Mouse (Mus musculus) liver, embryonic 13.5 days (tissue): ENCODE measurements around the gene Pdcl. TPM values are rescaled to one million over a fixed set of nuclear protein-coding genes. Genes with fewer than 3 reads are reported as not detected.

ENCODE experiments used
- ATAC-seq: fragments of 200-750 bp; cut with Nextera tagmentation; 2 replicates; pipeline ENCODE4 v1.8.0; 2017; ENCODE audit warnings: low read depth, mild to moderate bottlenecking, moderate number of reproducible peaks, moderate library complexity
- DNase-seq: peaks from one replicate; pipeline ENCODE4 v3.0.0; 2022
- H3K27ac ChIP-seq: fragments of 300-500 bp; sonication (generic); 2 replicates; pipeline ENCODE4 v1.5.1; 2015; ENCODE audit warnings: moderate library complexity, mild to moderate bottlenecking, inconsistent platforms
- H3K27me3 ChIP-seq: fragments of 300-500 bp; sonication (generic); 2 replicates; pipeline ENCODE4 v1.6.1; 2015; ENCODE audit warnings: mild to moderate bottlenecking, inconsistent platforms
- H3K36me3 ChIP-seq: fragments of 300-500 bp; sonication (generic); 2 replicates; pipeline ENCODE4 v1.6.1; 2015; ENCODE audit warnings: mild to moderate bottlenecking, inconsistent platforms
- H3K4me1 ChIP-seq: fragments of 300-500 bp; sonication (generic); replicated peaks from 2 replicates; pipeline ENCODE4 v1.6.1; 2015; ENCODE audit warnings: inconsistent platforms
- H3K4me2 ChIP-seq: fragments of 300-500 bp; sonication (generic); 2 replicates; pipeline ENCODE4 v1.6.1; 2015; ENCODE audit warnings: inconsistent platforms, mild to moderate bottlenecking, moderate library complexity
- H3K4me3 ChIP-seq: fragments of 300-500 bp; sonication (generic); replicated peaks from 2 replicates; pipeline ENCODE4 v1.5.1; 2015; ENCODE audit warnings: mild to moderate bottlenecking, inconsistent platforms
- H3K9ac ChIP-seq: fragments of 300-500 bp; sonication (generic); 2 replicates; pipeline ENCODE4 v1.6.1; 2015; ENCODE audit warnings: mild to moderate bottlenecking, inconsistent platforms
- H3K9me3 ChIP-seq: fragments of 300-500 bp; sonication (generic); replicated peaks from 2 replicates; pipeline ENCODE4 v1.6.1; 2016; ENCODE audit warnings: inconsistent platforms
- WGBS: fragments of 180-500 bp; shearing (Covaris S2); methylation state at CpG from one replicate; pipeline ENCODE4 v1.1.7; 2015; ENCODE audit not compliant: insufficient replicate concordance; 5-methylcytosine and 5-hydroxymethylcytosine counted together
- polyA plus RNA-seq: library from polyadenylated mRNA; unstranded; fragments of >200 nt; fragmentation: Nextera tagmentation; extraction: Ambion mirVana; gene quantifications from 2 replicates; pipeline ENCODE4 v1.2.1, GENCODE M21; 2015

Gene Pdcl
- 13.0 and 18.1 TPM in 2 replicates for polyA plus RNA-seq

DNA sequence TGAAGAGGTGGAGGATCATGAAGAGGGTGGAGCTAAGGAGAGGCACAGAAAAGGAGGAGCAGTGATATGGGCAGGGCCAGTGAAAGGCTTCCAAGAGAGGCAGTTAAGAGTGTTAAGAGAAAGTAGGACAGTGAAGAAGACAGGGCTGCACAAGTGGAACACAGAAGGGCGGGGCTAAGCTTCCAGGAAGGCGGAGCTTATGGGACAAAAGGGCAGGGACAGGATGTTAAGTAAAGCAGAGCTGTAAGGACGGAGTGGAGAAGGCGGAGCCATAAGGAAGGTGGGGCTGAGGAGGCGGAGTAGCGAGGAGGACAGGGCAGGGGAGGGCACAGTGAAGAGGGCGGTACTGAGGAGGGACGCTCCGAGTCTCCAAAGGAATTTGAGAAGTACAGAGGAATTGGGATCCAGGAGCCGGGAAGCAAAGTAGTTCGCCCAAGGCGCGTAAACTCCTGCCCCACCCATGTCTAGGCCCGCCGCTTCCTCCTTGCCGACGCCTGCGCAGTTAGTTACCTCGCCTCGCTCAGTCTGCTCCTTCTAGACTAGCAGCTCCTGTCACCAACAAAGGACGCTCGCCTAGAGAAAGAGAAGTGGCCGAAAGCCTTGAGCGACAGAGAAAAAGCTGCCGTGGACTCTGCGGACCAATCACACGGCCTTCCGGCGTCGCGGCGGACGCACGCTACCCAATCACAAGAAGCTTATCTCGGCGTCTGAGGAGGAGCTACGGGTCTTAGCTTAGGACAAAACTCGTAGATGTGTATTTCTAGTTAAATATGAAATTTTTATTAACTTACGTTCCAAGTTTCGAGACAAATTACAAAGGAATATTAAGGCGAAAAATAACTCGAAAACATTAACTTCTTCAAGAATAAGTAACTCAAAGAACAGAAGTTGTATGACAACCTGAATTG lies at the start of gene Pdcl:
TSS of gene Pdcl (minus strand) at position 700 of the 908 bp plus-strand sequence.
- ATAC-seq (peak; percentile 100), DNase-seq (peak; percentile 92)
- H3K9ac ChIP-seq, result peak within 1 kb of the TSS; percentile 81
- H3K9me3 ChIP-seq, result no peaks in the 10 kb centered on the region
- H3K4me1 ChIP-seq, result peaks cover 21% of the 10 kb centered on the region
- peak within 1 kb of the TSS; percentile 99 for H3K27ac ChIP-seq
- H3K27me3 ChIP-seq, result no peaks in the 10 kb centered on the region
- peak within 1 kb of the TSS; percentile 84 for H3K4me2 ChIP-seq
- under 1% methylated on average over 42 of the region's 42 CpGs for WGBS
- H3K36me3 ChIP-seq, result peaks cover 25% of the 10 kb centered on the region
- peak within 1 kb of the TSS; percentile 86 for H3K4me3 ChIP-seq

DNA sequence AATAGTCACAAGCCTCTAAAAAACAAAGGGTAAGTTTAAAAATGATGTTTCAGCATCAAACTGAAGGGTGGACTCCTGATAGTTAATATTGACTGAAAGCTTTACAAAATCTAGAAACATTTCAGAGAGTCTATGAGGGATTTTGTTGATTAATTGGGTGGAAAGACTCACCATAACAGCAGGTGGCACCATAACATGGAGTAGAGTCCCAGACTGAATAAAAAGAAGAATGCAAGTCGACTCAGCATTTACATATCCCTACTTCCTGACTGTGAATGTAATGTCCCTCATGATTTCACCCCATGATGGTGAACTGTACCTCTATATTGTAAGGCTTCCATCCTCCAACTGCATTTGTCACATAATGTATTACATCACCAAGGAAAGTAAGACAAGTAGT lies 36.4 kb upstream of the Pdcl start:
- Histone ChIP-seq H3K36me3 (peaks cover 35% of the 10 kb centered on the region), H3K27ac (no peak overlapping the region), H3K9ac (no peak overlapping the region), H3K27me3 (no peaks in the 10 kb centered on the region), H3K9me3 (no peaks in the 10 kb centered on the region), H3K4me3 (no peak overlapping the region), H3K4me2 (no peak overlapping the region), H3K4me1 (no peaks in the 10 kb centered on the region)
- ATAC-seq, result no peak
- DNase-seq, result no peak
- 66% methylated on average over 1 of the region's 1 CpGs for WGBS

DNA sequence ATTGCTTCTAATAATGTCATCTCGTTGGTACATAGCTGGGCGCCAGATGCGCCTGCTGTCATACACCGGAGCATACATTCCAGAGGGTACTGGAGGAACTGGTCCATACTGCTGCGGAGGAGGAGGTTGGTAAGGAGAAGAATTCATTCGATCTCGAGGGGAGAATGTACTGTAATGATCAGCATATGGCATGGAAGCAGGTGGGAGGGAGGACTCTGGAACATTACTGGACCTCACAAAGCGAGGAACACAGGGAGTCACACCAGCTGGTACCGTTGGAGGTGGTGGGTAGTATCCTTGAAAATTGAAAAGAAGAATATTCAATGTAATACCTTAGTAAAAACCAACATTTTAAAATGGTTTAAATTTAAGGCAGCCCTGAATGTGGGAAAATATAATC lies 23.8 kb upstream of the Pdcl start:
- ATAC-seq, result no peak
- WGBS, result 88% methylated on average over 9 of the region's 9 CpGs
- Histone ChIP-seq H3K27me3 (no peaks in the 10 kb centered on the region), H3K36me3 (peaks cover 42% of the 10 kb centered on the region), H3K4me1 (no peaks in the 10 kb centered on the region), H3K9ac (no peak overlapping the region), H3K4me2 (no peak overlapping the region), H3K27ac (no peak overlapping the region), H3K4me3 (no peak overlapping the region), H3K9me3 (no peaks in the 10 kb centered on the region)
- no peak for DNase-seq

DNA sequence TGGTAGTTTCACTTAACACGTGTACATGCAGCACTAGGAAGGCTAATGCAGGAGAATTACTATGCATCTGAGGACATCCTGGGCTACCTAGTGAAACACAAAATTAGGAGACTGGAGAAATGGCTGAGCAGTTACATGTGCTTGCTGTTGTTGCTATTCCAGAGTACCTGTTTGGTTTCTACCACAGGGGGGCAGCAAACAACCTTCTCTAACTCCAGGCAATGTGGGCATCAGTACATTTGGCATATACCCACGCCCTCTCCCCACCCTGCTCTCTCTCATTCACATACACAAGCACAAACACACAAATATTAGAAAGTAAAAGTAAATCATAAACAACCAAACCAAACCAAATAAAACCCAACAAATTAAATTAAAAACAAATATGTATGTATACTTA lies 21.1 kb upstream of the Pdcl start:
- 61% methylated on average over 2 of the region's 2 CpGs for WGBS
- H3K4me3 ChIP-seq, result no peak overlapping the region
- peaks cover 53% of the 10 kb centered on the region for H3K36me3 ChIP-seq
- H3K4me1 ChIP-seq, result 0 out of 2 replicates have a peak, but pooled peaks cover 5% of the 10 kb centered on the region
- H3K27me3 ChIP-seq, result no peaks in the 10 kb centered on the region
- H3K4me2 ChIP-seq, result no peak overlapping the region
- no peaks in the 10 kb centered on the region for H3K9me3 ChIP-seq
- H3K27ac ChIP-seq, result no peak overlapping the region
- ATAC-seq, result 0 out of 2 replicates have a peak, but pooled peaks have one; percentile 39
- no peak overlapping the region for H3K9ac ChIP-seq
- peak; percentile 32 for DNase-seq

DNA sequence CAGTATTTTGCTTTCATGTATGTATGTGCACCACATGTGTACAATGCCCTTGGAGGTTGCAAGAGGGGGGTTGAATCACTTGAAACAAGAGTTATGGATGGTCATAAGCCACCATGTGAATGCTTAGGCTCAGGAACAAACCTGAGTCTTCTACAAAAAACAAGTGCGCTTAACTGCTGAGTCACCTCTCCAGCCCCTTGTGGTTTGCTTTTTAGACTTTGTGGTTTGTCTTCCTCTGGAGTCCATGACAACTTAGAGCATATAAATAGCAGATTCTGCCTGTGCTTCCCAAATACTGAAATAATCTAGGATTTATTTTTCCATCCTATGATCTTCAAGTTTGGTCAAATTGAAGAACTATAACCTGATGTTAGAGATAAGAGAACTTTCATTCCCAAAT lies 16.9 kb upstream of the Pdcl start:
- H3K36me3 ChIP-seq, result peaks cover 33% of the 10 kb centered on the region
- 26% methylated on average over 1 of the region's 1 CpGs for WGBS
- ATAC-seq, result no peak

GRCm38 (mm10) chr2:37370651-37371050 lies 11.5 kb upstream of the Pdcl start:
- H3K27ac ChIP-seq, result no peak overlapping the region
- H3K4me2 ChIP-seq, result no peak overlapping the region
- no peaks in the 10 kb centered on the region for H3K9me3 ChIP-seq
- ATAC-seq, result no peak
- H3K36me3 ChIP-seq, result peaks cover 12% of the 10 kb centered on the region
- 89% methylated on average over 2 of the region's 2 CpGs for WGBS
- no peak overlapping the region for H3K4me3 ChIP-seq
- H3K9ac ChIP-seq, result no peak overlapping the region
- no peak for DNase-seq
- no peaks in the 10 kb centered on the region for H3K4me1 ChIP-seq
- H3K27me3 ChIP-seq, result no peaks in the 10 kb centered on the region

More for the DNA sequence above, 16.9 kb upstream of the Pdcl start:
- no peak overlapping the region for H3K27ac ChIP-seq
- H3K27me3 ChIP-seq, result no peaks in the 10 kb centered on the region
- no peak overlapping the region for H3K9ac ChIP-seq
- H3K9me3 ChIP-seq, result no peaks in the 10 kb centered on the region
- 0 out of 2 replicates have a peak, but pooled peaks cover 5% of the 10 kb centered on the region for H3K4me1 ChIP-seq
- H3K4me3 ChIP-seq, result no peak overlapping the region
- no peak overlapping the region for H3K4me2 ChIP-seq
- peak; percentile 21 for DNase-seq

DNA sequence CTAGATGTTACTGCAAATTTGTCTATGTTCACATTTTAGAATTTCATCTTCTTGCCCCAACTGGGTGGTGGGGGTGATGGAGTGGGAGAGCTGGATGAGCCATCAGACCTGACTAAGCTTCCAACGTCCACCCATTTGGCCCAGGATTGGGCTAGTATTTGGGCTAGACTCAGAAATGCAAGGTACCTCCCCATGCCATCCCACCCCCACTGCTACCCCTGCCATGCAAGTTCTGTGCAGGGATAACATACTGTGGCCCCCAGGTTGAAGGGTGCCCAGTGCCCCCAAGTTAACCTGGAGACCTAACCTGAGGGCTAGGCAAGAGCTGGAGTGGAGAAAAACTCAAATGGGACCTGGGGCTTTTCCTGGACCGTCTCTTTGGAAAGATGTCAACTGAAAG lies 776 bp upstream of the Pdcl start:
- H3K9me3 ChIP-seq, result no peaks in the 10 kb centered on the region
- H3K27me3 ChIP-seq, result no peaks in the 10 kb centered on the region
- WGBS, result 90% methylated on average over 2 of the region's 2 CpGs
- ATAC-seq, result no peak
- peaks cover 15% of the 10 kb centered on the region for H3K36me3 ChIP-seq
- peaks cover 21% of the 10 kb centered on the region for H3K4me1 ChIP-seq
- H3K4me2 ChIP-seq, result peak overlapping the region; percentile 14; the same call in 1 of the 2 replicates
- no peak overlapping the region for H3K9ac ChIP-seq
- no peak for DNase-seq
- H3K27ac ChIP-seq, result no peak overlapping the region
- H3K4me3 ChIP-seq, result 0 out of 2 replicates have a peak overlapping the region, but pooled peaks have one; percentile 86

GRCm38 (mm10) chr2:37355571-37355970 lies 3.6 kb downstream of the Pdcl start:
- Histone ChIP-seq H3K4me1 (peaks cover 21% of the 10 kb centered on the region), H3K9me3 (no peaks in the 10 kb centered on the region), H3K27ac (no peak overlapping the region), H3K36me3 (peaks cover 55% of the 10 kb centered on the region), H3K27me3 (no peaks in the 10 kb centered on the region), H3K9ac (no peak overlapping the region), H3K4me3 (no peak overlapping the region), H3K4me2 (no peak overlapping the region)
- 88% methylated on average over 5 of the region's 5 CpGs for WGBS
- ATAC-seq (no peak), DNase-seq (no peak)

- no peak overlapping the region for H3K4me2 ChIP-seq
- H3K9ac ChIP-seq, result no peak overlapping the region
- H3K4me1 ChIP-seq, result no peaks in the 10 kb centered on the region
- H3K9me3 ChIP-seq, result no peaks in the 10 kb centered on the region
- no peaks in the 10 kb centered on the region for H3K27me3 ChIP-seq
- no peak for ATAC-seq
- 74% methylated on average over 7 of the region's 7 CpGs for WGBS
- no peak overlapping the region for H3K27ac ChIP-seq
- no peak overlapping the region for H3K4me3 ChIP-seq
- no peak for DNase-seq
- H3K36me3 ChIP-seq, result peaks cover 59% of the 10 kb centered on the region
Observed at GRCm38 (mm10) chr2:37351671-37352070, 7.5 kb downstream of the Pdcl start.

DNA sequence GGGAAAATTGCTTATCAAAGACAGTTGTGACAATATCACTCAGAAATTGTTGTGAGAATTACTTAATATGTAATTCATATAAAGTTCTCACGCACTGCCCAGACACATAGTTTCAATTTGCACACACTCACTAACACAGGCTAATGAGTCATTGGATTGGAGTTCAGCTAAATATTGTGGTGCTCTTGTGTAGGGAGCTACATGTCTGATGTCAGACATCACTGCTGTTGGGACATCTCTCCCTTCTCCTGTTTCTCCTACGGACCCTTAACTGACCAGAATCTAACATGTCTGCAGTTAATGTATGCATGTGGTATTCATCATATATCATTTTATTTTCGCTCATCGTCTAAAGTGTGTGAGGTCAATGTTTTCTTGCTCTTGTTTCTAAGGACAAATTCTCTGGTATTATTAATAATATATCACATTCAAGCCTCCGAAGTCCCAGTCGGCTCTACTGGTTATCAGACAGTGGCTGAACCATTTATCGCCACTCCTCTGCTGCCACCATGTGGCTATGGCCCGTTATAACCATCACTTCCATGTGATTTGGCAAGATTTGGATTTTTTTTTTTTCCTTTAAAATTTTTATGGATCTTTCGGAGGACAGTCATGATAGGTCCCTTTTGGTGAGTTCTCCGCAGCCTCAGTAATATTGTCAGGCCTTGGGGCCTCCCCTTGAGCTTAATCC lies 20.5 kb downstream of the Pdcl start:
- Histone ChIP-seq H3K27ac (no peak overlapping the region), H3K27me3 (no peaks in the 10 kb centered on the region), H3K4me3 (no peak overlapping the region), H3K9me3 (no peaks in the 10 kb centered on the region), H3K36me3 (no peaks in the 10 kb centered on the region), H3K4me1 (no peaks in the 10 kb centered on the region), H3K9ac (no peak overlapping the region), H3K4me2 (no peak overlapping the region)
- DNase-seq (no peak), ATAC-seq (no peak)
- 49% methylated on average over 10 of the region's 10 CpGs for WGBS

GRCm38 (mm10) chr2:37333321-37333720 lies 25.8 kb downstream of the Pdcl start:
- WGBS, result 65% methylated on average over 2 of the region's 2 CpGs
- H3K4me1 ChIP-seq, result no peaks in the 10 kb centered on the region
- ATAC-seq (no peak), DNase-seq (no peak)
- H3K9me3 ChIP-seq, result no peaks in the 10 kb centered on the region
- H3K27me3 ChIP-seq, result no peaks in the 10 kb centered on the region
- H3K9ac ChIP-seq, result no peak overlapping the region
- no peak overlapping the region for H3K27ac ChIP-seq
- H3K4me2 ChIP-seq, result no peak overlapping the region
- no peaks in the 10 kb centered on the region for H3K36me3 ChIP-seq
- no peak overlapping the region for H3K4me3 ChIP-seq
